Mouse (Mus musculus) lung, adult 2 months (tissue): Measurements from ENCODE around the gene Polr3g. TPM values are rescaled to one million over a fixed set of nuclear protein-coding genes. Genes with fewer than 3 reads are reported as not detected.
"Not testable (repeated sequence)": the region's sequence is repeated elsewhere in the genome, so short reads cannot be mapped to it uniquely, and the experiment has no call there.

Experiments used
- DNase-seq: peaks from one replicate; pipeline ENCODE4 v3.0.0; 2022
- H3K4me1 ChIP-seq: fragments of 200-500 bp; 2 replicates; pipeline ENCODE4 v1.6.1; 2011; ENCODE audit warnings: low read length; ENCODE audit not compliant: control insufficient read depth, insufficient read depth
- H3K4me3 ChIP-seq: fragments of 200-500 bp; replicated peaks from 2 replicates; pipeline ENCODE3; 2011; ENCODE audit warnings: low read depth, mild to moderate bottlenecking, control low read depth, low read length; ENCODE audit errors: extremely low read depth
- CTCF ChIP-seq: fragments of 200-500 bp; IDR thresholded peaks from 2 replicates; pipeline ENCODE4 v1.5.1; 2011; ENCODE audit warnings: mild to moderate bottlenecking, low read length, control low read depth; ENCODE audit not compliant: insufficient read depth
- POLR2A ChIP-seq: fragments of 200-500 bp; IDR thresholded peaks from 2 replicates; pipeline ENCODE4 v1.6.1; 2011; ENCODE audit warnings: low read depth, mild to moderate bottlenecking, control low read depth, low read length, borderline replicate concordance; ENCODE audit errors: extremely low read depth
- WGBS: fragments of 180-500 bp; shearing (Covaris S2); methylation state at CpG from one replicate; pipeline ENCODE4 v1.1.7; 2018; 5-methylcytosine and 5-hydroxymethylcytosine counted together
- polyA plus RNA-seq: library from polyadenylated mRNA; depleted of rRNA; stranded (reverse); fragments of >200 nt; gene quantifications from 2 replicates; pipeline ENCODE4 v1.2.3, GENCODE M21; 2012; rRNA removed

Gene Polr3g
- polyA plus RNA-seq, 1 experiment = 6.4 TPM

- 11% methylated on average over 8 of the region's 8 CpGs for WGBS
- peak; percentile 18 for DNase-seq
- Histone ChIP-seq H3K4me3 (no peak overlapping the region), H3K4me1 (no peaks in the 10 kb centered on the region)
- TF ChIP-seq POLR2A (no peak), CTCF (peak; percentile 48)
Measured at GRCm38 (mm10) chr13:81641289-81642045, 69.3 kb downstream of the Polr3g start.

- H3K4me1 ChIP-seq = no peaks in the 10 kb centered on the region
- WGBS = 25% methylated on average over 6 of the region's 6 CpGs
- H3K4me3 ChIP-seq = no peak overlapping the region
- DNase-seq = no peak
- TF ChIP-seq POLR2A = no peak
- TF ChIP-seq CTCF = no peak
Measured at GRCm38 (mm10) chr13:81640881-81641280, 69.9 kb downstream of the Polr3g start.

GRCm38 (mm10) chr13:81639624-81640023 lies 71.2 kb downstream of the Polr3g start:
- no peak for DNase-seq
- no peaks in the 10 kb centered on the region for H3K4me1 ChIP-seq
- TF ChIP-seq CTCF (no peak), POLR2A (no peak)
- WGBS = 54% methylated on average over 4 of the region's 4 CpGs
- no peak overlapping the region for H3K4me3 ChIP-seq

- Histone ChIP-seq H3K4me3 (no peak within 1 kb of the TSS), H3K4me1 (peaks cover 2% of the 10 kb centered on the region; the same call in 1 of the 2 replicates)
- peak; percentile 23 for DNase-seq
- 4% methylated on average over 42 of the region's 42 CpGs for WGBS
- no peak for TF ChIP-seq CTCF
- TF ChIP-seq POLR2A = no peak
Measured at GRCm38 (mm10) chr13:81632720-81633415, 77.9 kb downstream of the Polr3g start, which contains the start of gene Adgrv1. TSS of gene Adgrv1 (minus strand) at chr13:81633154.

GRCm38 (mm10) chr13:81630566-81630965 lies 80.2 kb downstream of the Polr3g start:
- peaks cover 2% of the 10 kb centered on the region; the same call in 1 of the 2 replicates for H3K4me1 ChIP-seq
- no peak overlapping the region for H3K4me3 ChIP-seq
- TF ChIP-seq CTCF (no peak), POLR2A (no peak)
- no peak for DNase-seq
- 71% methylated on average over 5 of the region's 5 CpGs for WGBS

- WGBS = 69% methylated on average over 3 of the region's 3 CpGs
- H3K4me3 ChIP-seq = no peak overlapping the region
- peaks cover 2% of the 10 kb centered on the region; the same call in 1 of the 2 replicates for H3K4me1 ChIP-seq
- no peak for DNase-seq
- TF ChIP-seq CTCF (no peak), POLR2A (no peak)
Measured at GRCm38 (mm10) chr13:81629395-81629794, 81.4 kb downstream of the Polr3g start.

- DNase-seq = no peak
- Histone ChIP-seq H3K4me3 (no peak overlapping the region), H3K4me1 (peaks cover 2% of the 10 kb centered on the region; the same call in 1 of the 2 replicates)
- TF ChIP-seq POLR2A (no peak), CTCF (no peak)
- 65% methylated on average over 2 of the region's 2 CpGs for WGBS
Measured at GRCm38 (mm10) chr13:81628631-81629190, 82.1 kb downstream of the Polr3g start.

GRCm38 (mm10) chr13:81627861-81628260 lies 83.0 kb downstream of the Polr3g start:
- 71% methylated on average over 1 of the region's 1 CpGs for WGBS
- H3K4me1 ChIP-seq, DNase-seq, H3K4me3 ChIP-seq: not testable (repeated sequence)

Other genes starting within 250 kb of the Polr3g start
- gene Adgrv1, start 77.9 kb downstream of the Polr3g start, polyA plus RNA-seq = 0.46 and 1.3 TPM in 2 replicates
- 6.1 and 7.2 TPM in 2 replicates for gene Lysmd3, start 53.4 kb downstream of the Polr3g start, polyA plus RNA-seq
- 2.8 and 4.0 TPM in 2 replicates for gene Mblac2, start 328 bp upstream of the Polr3g start, polyA plus RNA-seq
- 2.9 and 8.8 TPM in 2 replicates for gene Cetn3, start 72.1 kb upstream of the Polr3g start, polyA plus RNA-seq